Mouse (Mus musculus): ENCODE results near the gene Trim33. TPM values are rescaled to one million over a fixed set of nuclear protein-coding genes. Genes with fewer than 3 reads are reported as not detected.
A peak's percentile ranks its signal among the peaks of the same experiment; 100 is the strongest.

The Trim33 gene
- total RNA-seq, 2 experiments from 2014 or later = 58.4 to 58.9 TPM

DNA sequence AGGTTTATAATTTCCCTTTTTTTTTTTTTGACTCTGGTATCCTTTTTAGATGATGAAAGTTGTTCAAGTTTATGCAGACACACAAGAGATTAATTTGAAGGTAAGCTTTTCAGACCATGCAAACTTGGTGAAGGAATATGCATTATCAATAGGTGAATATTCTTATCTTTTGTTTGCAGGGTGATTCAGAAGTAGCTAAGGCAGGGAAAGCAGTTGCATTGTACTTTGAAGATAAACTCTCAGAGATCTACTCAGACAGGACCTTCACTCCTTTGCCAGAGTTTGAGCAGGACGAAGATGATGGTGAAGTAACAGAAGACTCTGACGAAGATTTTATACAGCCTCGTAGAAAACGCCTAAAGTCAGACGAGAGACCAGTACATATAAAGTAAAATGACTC, 74.4 kb downstream of the Trim33 start:
- ATAC-seq (replicated peaks; ENCODE audit: poor library complexity, severe bottlenecking) = no peak

DNA sequence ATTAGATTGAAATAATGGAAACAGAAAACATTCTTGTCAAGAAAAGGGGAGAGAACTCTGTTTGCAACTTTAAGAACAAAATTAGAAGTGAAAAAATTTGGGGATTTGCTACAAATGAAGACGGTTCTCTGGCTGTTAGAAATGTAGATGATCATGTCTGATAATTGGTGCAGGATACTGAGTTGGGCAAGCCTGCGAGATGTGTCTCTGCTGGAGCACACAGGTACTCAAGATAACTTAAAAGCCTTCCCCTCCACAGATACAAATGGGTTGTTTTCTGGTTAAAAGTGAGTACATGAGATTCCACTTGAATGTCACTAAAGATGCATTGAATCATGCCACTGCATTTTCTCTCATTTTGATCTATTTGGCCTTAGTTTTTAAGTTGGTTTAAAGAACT, 74.9 kb downstream of the Trim33 start:
- no peak for ATAC-seq (replicated peaks; ENCODE audit: poor library complexity, severe bottlenecking)

DNA sequence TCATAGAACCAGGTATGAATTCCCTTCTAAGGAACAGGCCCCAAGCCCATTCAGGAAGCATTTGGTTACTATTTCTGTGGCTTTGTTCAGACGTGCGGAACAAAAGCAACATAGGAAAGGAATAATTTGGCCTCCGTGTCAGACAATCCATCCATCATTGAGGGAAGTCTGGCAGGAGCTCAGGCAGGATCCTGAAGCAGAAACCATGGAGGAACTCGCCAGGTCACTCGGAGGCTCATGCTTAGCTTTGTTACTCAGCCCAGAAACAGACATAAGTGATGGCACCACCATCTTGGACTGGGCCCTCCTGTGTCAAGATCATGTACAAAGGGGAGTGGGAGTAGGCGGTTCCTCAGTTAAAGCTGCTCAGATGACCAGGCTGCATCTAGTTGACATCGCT, 82.1 kb downstream of the Trim33 start:
- no peak for ATAC-seq (replicated peaks; ENCODE audit: poor library complexity, severe bottlenecking)

DNA sequence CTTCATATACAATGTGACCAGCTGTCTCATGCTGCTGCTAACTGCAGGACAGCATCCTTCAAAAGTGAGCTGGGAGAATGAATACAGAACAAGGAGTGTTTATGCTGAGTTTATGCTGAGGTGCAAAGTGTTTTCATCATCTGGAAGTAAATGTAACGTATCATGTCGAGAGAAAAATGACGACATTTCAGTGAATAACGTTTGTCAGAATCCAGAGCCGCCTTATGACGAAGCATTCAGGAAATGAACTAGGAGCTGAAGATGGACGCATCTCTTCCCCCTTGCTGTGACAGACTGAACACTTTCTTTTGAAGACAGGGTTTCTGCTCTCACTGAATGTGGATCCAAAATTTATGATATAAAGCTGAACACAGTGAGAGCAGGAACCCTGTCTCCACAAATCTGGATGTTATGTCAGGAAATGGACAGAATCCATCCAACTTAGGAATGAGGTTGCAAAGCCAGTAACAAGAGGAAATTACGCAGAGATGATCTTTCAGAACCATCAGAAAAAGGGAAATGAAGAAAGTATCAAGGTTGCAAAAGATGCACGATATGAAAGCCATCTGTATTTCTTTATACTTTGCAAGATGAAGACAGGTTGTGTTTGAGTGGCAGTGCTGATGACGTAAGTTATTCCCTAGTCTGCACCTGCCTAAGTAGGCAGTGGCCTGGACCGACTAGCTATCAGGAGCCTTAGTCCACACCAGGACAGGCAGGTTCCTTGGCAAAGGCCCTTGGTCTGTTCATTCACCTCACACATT, 85.3 kb downstream of the Trim33 start:
- ATAC-seq (replicated peaks; ENCODE audit: poor library complexity, severe bottlenecking) = peak; percentile 88

DNA sequence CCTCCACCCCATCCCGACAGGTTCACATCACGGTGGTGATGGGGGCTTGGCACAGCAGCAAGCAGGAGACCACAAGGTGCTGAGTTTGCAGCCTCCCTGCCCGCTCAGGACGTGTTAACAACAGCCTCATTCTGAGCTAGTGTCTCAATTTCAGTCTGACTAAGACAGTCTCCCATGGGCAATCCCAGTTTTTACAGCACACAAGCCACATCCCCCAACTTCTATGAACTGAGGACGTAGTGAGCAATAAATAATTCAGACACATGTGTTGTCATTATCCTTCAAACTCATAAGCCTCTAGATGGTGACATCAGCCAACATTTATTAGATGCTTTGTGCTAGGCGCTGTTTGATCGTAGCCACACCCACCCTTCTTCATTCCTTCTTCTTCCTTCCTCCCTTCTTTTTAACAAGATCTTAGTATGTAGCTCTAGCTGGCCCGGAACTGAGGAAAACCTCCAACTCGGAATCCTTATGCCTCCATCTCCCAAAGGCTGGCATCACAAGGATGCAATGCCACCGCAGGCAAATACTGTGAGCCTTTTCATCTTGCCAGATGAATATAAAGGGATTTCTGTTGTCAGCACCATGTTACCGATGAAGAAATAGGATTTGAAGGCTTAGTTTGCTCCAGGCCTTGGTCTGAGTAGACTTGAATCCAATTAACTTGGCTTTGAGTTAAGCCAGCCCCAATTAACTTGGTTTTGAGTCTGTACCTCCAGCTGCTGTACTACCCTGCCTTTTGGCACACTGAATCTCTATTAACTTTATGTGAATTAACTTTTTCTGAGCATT, 88.3 kb downstream of the Trim33 start:
- ATAC-seq (replicated peaks; ENCODE audit: poor library complexity, severe bottlenecking) = no peak

DNA sequence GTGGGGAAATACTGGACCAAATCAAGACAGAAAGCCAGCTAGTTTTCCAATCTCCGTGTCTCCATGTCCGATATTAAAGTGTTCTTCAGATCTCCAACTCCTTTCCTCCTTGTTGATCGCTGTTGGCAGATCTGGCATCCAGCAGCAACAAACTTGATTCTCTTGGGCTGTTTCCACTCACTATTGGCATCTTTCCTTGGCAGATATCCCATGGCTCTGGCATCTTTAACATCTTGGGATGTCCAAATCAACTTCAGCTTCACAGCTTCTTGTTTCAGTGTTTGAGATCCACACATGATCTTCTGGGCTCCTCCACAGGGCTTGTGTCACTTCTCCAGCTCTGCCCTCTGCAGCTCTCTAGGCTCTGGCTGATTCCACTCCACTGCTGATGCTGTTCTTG, 89.6 kb downstream of the Trim33 start:
- ATAC-seq (replicated peaks; ENCODE audit: poor library complexity, severe bottlenecking) = no peak

DNA sequence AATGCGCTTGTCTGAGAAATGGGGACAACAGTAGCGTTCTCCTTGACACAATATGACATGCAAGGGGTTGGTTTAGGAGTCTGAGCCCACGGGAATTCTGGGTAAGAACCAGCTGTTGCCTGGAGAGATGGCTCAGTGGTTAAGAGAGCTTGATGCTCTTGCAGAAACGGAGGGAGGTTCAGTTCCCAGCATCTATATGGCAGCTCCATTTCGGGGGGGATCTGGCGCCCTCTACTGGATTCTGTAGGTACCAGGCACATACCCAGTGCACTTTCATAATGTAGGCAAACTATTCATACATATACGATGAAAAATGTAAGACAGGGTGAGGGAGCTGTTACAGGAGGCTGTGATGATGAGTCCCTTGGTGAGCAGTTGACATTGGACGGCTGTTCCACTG, 94.9 kb downstream of the Trim33 start:
- ATAC-seq (replicated peaks; ENCODE audit: poor library complexity, severe bottlenecking) = peak; percentile 50

DNA sequence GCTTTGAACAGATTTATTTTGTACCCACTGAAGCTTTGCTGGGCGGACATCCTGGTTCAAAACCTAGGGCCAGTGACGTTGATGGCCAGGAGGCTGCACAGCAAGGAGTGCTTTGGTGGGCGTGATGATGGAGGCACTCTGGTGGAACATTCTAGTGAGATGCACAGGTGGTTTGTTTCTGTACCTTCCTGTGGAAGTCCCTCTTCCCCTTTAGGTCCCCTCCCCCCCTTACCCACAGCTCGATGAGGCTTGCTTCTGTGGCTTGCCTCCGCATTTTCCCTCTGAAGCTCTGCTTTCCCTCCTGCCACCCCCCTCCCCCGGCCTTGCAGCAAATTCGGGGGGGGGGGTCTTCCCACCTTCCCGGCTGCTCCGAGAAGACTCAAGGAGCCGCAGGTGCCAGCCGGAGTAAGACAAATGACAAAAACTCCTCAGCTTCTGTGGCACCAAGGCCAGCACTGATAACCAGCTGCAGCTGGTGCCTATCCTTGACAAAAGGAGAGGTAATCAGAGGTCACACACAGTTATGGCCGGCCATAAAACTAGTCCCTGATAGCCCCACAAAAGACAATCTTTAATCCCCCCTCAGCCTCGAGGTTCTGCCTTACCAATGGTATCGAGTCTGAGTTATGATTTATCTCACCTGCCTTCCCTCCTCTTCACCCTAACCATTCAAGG, 96.2 kb downstream of the Trim33 start:
- no peak for ATAC-seq (replicated peaks; ENCODE audit: poor library complexity, severe bottlenecking)

DNA sequence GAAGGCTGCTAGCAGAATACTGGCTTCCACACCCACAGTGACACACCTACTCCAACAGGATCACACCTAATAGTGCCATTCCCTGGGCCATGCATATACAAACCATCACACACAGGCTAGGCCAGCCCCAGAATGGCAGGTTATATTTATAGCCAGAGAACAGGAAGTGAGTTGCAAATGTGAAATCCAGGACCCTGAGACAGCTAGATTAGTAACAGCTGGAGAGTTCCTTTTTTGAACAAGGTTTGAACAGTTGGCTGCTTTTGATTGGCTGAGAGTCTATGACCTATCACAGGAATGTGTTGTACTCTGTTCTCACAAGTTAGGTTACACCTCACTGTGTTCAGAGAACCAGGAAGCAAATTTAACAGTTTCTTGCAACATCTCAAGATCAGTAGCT, 98.9 kb downstream of the Trim33 start:
- peak; percentile 82 for ATAC-seq (replicated peaks; ENCODE audit: poor library complexity, severe bottlenecking)

DNA sequence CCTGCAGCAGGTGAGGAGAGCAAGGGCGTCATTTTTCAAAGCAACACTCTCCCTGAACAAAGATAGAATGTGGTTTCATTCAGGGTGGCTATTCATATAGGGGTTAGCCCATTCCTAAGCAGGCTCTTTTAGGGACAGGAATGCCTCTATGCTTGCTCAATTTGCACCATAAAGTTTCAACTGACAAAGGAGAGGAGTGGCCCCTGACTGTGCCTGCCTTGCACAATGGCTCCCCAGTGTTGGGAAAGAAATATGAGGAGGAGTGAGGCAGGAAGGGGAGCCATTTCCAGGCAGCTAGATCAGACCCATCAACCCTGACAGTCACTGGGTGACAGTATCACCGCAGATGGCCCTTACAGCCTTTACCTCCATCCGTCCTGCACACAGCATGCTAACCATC, 100.3 kb downstream of the Trim33 start:
- peak; percentile 67 for ATAC-seq (replicated peaks; ENCODE audit: poor library complexity, severe bottlenecking)

DNA sequence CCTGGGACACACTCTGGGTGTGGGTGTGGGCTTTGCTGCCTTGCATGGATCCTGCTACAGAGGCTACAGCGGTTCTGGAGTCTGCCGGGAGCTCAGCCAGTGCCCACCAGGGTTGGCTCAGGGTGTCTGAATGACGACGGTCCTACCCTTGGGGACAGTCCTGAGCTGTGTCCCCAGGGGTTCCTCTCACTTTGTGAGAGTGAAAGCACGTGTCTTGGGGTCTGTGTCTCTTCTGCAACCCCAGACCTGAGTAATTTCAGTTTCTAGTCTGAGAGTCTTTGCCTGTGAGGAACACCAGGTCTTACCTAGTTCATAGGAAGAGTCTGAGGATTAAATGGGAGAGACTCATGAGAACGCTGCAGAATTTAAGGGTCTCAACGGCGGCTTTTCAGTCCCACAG, 101.7 kb downstream of the Trim33 start:
- no peak for ATAC-seq (replicated peaks; ENCODE audit: poor library complexity, severe bottlenecking)

DNA sequence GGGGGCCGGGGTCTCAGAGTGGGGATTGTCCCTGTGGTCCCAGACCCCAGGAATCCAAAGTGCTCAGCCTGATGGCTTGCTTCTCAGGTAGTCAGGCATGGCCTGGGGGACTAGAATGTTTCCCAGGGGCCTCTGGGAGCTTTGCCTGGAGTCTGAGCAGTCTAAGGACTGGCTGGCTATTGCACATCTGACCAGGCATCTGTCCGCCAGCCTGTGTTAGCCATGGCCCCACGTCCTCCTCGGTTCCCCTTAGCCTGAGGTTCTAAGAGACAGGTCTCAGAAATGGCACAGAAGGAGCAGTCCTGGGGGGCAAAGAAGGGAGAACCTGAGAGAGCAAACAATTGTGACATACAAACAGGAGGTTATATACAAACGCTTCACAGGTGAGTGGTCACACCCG, 102.3 kb downstream of the Trim33 start:
- no peak for ATAC-seq (replicated peaks; ENCODE audit: poor library complexity, severe bottlenecking)

DNA sequence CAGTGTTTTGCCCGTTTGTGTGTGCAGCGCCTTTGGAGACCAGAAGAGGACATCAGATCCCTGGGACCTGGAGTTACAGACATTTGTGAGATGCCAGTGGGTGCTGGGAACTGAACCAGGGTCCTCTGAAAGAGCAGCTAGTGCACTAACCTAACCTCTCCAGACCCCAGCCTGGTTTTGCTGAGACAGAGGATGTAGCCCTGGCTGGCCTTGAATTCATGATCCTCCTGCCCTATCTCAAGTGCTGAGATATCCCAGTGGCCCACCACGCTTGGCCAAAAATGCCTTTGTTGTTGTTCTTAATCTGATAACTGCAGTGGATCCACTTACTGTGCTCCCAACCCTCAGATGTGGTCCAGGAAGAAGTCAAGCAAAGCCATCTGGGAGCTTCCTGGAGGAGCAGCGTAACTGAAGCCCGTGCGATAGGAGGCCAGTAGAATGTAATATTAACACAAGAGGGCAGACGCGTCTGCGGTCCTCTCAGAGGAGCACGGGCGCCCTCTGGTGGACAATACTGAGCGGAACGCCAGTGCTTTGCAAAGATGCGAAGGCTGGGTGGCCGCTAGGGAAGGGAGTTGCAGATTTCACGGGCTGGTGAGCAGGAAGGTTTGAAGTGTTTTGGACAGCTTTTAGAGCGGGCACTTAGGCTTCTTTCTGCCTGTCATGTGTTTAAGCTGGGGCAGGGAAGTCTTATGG, 103.9 kb downstream of the Trim33 start:
- ATAC-seq (replicated peaks; ENCODE audit: poor library complexity, severe bottlenecking) = peak; percentile 84

DNA sequence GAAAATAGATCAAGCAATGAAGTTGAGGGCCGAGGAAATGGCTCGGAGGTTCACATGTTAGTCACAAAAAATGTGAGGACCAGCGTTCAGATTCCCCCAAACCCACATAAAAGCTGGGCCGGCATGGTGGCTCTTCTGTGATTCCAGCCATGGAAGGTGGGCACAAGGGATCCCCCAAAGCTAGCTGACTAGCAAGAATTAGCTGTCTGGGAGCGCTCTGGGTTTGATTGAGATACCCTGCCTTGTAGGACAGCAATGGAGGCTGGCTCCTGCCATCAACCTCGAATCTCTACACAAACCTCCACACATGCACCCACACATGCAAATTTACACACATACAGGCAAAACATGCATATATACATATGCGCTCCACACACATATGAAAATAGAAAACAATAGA, 105.4 kb downstream of the Trim33 start:
- no peak for ATAC-seq (replicated peaks; ENCODE audit: poor library complexity, severe bottlenecking)

DNA sequence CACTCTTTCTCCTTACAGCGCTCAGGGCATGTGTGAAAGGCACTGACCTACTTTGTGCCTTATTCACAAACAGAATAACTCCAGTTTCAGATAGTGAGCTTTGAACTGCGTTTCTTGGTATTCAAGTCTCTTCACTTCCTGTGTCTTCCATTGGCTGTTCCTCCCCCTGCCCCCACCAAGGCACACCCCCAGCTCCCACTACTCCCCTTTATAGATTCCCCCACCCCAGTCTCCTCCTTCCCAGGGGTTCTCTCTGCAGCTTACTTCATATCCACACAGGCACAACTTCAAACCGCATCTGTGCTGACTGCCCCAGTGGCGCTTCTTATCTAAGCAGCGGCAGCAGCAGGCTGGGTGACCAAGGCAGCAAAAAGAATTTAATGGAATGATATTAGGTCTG, 105.9 kb downstream of the Trim33 start:
- ATAC-seq (replicated peaks; ENCODE audit: poor library complexity, severe bottlenecking) = no peak

DNA sequence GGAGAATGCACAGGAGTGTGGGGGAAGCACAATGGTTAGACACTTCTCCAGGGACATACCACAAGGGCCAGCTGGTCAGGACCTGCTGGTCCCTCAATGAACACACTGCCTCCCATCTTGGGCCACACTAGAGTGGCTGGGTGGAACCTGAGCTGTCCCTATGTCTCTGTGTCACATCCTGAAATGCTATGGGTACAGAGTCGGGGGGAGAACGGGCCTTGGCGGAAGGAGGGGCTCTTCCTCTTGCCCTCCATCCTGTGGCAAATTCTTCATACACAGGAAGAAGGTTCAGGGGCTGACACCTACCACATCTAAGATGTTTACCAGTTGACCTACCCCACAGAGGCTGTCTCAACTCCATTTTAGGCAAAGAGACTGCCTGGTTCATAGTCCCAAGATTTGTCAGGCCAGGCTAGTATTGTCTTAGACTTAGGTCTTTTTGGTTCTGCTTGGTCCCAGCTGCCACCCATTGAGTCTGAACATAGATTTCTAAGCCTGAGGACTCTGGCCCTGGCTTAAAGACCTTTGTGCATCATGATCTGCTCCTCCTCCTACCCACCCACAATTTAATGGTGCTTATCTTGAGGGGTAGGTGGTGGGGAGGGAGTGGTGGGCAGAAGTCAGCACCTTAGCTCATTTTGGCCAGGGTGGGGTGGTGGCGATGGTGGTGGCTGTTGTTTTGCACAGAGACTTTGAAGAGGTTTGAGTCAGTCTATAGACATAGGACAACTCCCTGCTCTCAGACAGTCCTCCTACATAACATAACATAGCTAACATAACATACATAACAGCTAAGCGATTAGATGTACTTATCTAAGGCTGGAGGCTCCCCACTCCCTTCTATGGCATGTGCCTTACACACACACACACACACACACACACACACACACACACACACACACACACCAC, 106.5 kb downstream of the Trim33 start:
- no peak for ATAC-seq (replicated peaks; ENCODE audit: poor library complexity, severe bottlenecking)

DNA sequence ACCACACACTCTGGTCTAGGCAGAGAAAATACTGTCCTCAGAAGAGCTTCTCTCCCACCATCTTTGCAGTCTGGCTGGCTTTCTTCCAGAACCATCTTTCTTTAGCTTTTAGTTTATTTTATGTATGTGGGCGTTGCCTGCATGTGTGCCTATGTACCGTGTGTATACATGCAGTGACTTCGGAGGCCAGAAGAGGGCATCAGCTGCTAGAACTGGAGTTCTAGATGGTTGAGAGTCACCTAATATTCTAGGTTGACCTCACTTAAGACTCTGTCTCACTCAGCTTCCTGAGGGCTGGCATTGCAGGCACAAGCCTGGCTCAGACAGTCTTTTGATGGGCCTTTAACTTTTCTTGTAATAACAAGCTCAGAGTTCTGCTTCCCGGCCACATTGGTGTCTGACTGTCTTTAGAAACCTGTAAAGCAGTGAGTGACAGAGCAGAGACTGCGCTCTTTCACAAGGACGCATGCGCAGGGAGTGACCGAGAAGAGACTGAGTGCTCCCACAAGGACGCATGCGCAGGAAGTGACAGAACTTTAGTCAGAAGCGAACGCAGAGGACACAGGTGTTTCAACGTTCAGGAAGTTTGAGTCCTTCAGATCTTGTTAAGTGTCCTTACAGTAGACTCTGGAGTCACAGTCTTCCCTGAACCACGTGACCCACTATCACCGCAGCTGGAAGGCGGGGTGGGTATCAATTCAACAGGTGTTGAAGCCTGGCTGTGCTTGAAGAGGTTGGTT, 107.4 kb downstream of the Trim33 start:
- no peak for ATAC-seq (replicated peaks; ENCODE audit: poor library complexity, severe bottlenecking)

DNA sequence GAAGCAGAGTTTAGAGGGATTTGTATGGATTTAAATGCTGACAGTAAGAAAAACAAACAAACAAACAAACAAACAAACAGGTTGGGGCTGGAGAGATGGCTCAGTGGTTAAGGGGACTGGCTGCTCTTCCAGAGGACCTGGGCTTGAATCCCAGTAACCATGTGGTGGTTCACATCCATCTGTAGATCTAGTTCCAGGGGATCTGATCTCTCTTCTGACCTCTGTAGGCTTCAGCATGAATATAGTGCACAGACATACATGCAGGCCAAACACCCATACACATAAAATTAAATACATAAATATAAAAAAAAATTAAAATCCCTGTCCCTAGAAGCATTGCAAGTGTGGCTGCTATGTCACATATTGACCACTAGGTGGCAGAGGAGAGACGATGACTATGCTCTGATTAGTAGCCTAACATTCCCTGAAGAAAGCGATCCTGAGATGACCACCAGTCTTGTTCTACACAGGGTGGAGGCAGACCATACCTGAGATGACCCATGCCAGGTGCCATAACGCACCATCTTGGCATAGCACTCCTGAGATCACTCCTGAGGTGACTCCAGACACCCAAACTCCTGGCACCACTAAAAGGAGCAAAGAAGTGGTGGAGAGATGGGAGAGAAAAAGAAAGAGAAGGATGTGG, 113.6 kb downstream of the Trim33 start:
- peak; percentile 82 for ATAC-seq (replicated peaks; ENCODE audit: poor library complexity, severe bottlenecking)
